Mouse (Mus musculus) liver, postnatal 0 days (tissue): ENCODE measurements around the gene Cdk18. TPM values are rescaled to one million over a fixed set of nuclear protein-coding genes. Genes with fewer than 3 reads are reported as not detected.

ENCODE experiments used
- ATAC-seq: fragments of 200-750 bp; cut with Nextera tagmentation; 2 replicates; pipeline ENCODE4 v1.8.0; 2017; ENCODE audit warnings: mild to moderate bottlenecking, moderate library complexity
- DNase-seq: peaks from one replicate; pipeline ENCODE4 v3.0.0-alpha.2; 2016
- H3K27ac ChIP-seq: fragments of 300-500 bp; sonication (generic); 2 replicates; pipeline ENCODE4 v1.5.1; 2014; ENCODE audit warnings: antibody characterized with exemption, moderate library complexity, mild to moderate bottlenecking, low read depth
- H3K27me3 ChIP-seq: fragments of 300-500 bp; sonication (generic); 2 replicates; pipeline ENCODE4 v1.6.1; 2014; ENCODE audit warnings: low read length, control low read depth, mixed read lengths; ENCODE audit not compliant: insufficient read depth
- H3K36me3 ChIP-seq: fragments of 300-500 bp; sonication (generic); replicated peaks from 2 replicates; pipeline ENCODE4 v1.6.1; 2014; ENCODE audit warnings: mild to moderate bottlenecking, control low read depth, low read length, moderate library complexity, mixed read lengths; ENCODE audit not compliant: insufficient read depth
- H3K4me1 ChIP-seq: fragments of 300-500 bp; sonication (generic); 2 replicates; pipeline ENCODE4 v1.6.1; 2014; ENCODE audit warnings: antibody characterized with exemption, mild to moderate bottlenecking, control low read depth; ENCODE audit not compliant: insufficient read depth
- H3K4me2 ChIP-seq: fragments of 300-500 bp; sonication (generic); 2 replicates; pipeline ENCODE4 v1.6.1; 2014; ENCODE audit warnings: low read depth, mild to moderate bottlenecking, low read length, moderate library complexity, mixed read lengths
- H3K4me3 ChIP-seq: fragments of 300-500 bp; sonication (generic); 2 replicates; pipeline ENCODE4 v1.5.1; 2014; ENCODE audit warnings: low read depth, low read length
- H3K9ac ChIP-seq: fragments of 300-500 bp; sonication (generic); replicated peaks from 2 replicates; pipeline ENCODE4 v1.6.1; 2014; ENCODE audit warnings: mild to moderate bottlenecking, moderate library complexity
- H3K9me3 ChIP-seq: fragments of 300-500 bp; sonication (generic); 2 replicates; pipeline ENCODE4 v1.6.1; 2016; ENCODE audit warnings: mild to moderate bottlenecking, control low read depth, low read length, mixed read lengths
- CTCF ChIP-seq: sonication (generic); IDR thresholded peaks from 2 replicates; pipeline ENCODE4 v1.5.1; 2016; ENCODE audit warnings: antibody characterized with exemption, low read depth
- EP300 ChIP-seq: IDR thresholded peaks from 2 replicates; pipeline ENCODE4 v1.6.1; 2016; ENCODE audit warnings: antibody characterized with exemption, low read depth, mild to moderate bottlenecking
- WGBS: fragments of 180-500 bp; shearing (Covaris S2); extraction: QIAGEN DNeasy Blood & Tissue Kit; methylation state at CpG from one replicate; pipeline ENCODE4 v1.1.7; 2014; ENCODE audit not compliant: insufficient replicate concordance; 5-methylcytosine and 5-hydroxymethylcytosine counted together
- polyA plus RNA-seq: library from polyadenylated mRNA; unstranded; fragments of >200 nt; fragmentation: Nextera tagmentation; extraction: Ambion mirVana; gene quantifications from 2 replicates; pipeline ENCODE4 v1.2.1, GENCODE M21; 2015

Cdk18 gene
- polyA plus RNA-seq, 1 experiment from 2014 or later, result 3.5 TPM

- ATAC-seq, result no peak
- H3K27me3 ChIP-seq, result no peaks in the 10 kb centered on the region
- peaks cover 7% of the 10 kb centered on the region for H3K4me1 ChIP-seq
- DNase-seq, result no peak
- TF ChIP-seq EP300, result no peak
- TF ChIP-seq CTCF, result no peak
- H3K4me3 ChIP-seq, result no peak overlapping the region
- H3K4me2 ChIP-seq, result no peak overlapping the region
- H3K9ac ChIP-seq, result no peak overlapping the region
- no peaks in the 10 kb centered on the region for H3K36me3 ChIP-seq
- 50% methylated on average over 2 of the region's 2 CpGs for WGBS
- no peaks in the 10 kb centered on the region for H3K9me3 ChIP-seq
- no peak overlapping the region for H3K27ac ChIP-seq
Observed at GRCm38 (mm10) chr1:132151908-132152307, 12.4 kb upstream of the Cdk18 start.

- no peak overlapping the region for H3K27ac ChIP-seq
- no peaks in the 10 kb centered on the region for H3K36me3 ChIP-seq
- no peak for TF ChIP-seq CTCF
- no peak for TF ChIP-seq EP300
- H3K4me1 ChIP-seq, result peaks cover 7% of the 10 kb centered on the region
- WGBS, result 73% methylated on average over 15 of the region's 15 CpGs
- H3K27me3 ChIP-seq, result no peaks in the 10 kb centered on the region
- no peak for ATAC-seq
- DNase-seq, result no peak
- H3K9me3 ChIP-seq, result no peaks in the 10 kb centered on the region
- no peak overlapping the region for H3K4me3 ChIP-seq
- no peak overlapping the region for H3K9ac ChIP-seq
- H3K4me2 ChIP-seq, result no peak overlapping the region
Observed at GRCm38 (mm10) chr1:132150817-132151601, 11.5 kb upstream of the Cdk18 start.

GRCm38 (mm10) chr1:132150171-132150570 is 10.7 kb upstream of the Cdk18 start:
- WGBS, result 55% methylated on average over 1 of the region's 1 CpGs
- no peaks in the 10 kb centered on the region for H3K9me3 ChIP-seq
- no peak for TF ChIP-seq CTCF
- TF ChIP-seq EP300, result no peak
- no peak overlapping the region for H3K9ac ChIP-seq
- H3K27me3 ChIP-seq, result no peaks in the 10 kb centered on the region
- H3K4me2 ChIP-seq, result no peak overlapping the region
- peak; percentile 81 for ATAC-seq
- H3K4me3 ChIP-seq, result no peak overlapping the region
- DNase-seq, result no peak
- no peaks in the 10 kb centered on the region for H3K36me3 ChIP-seq
- peaks cover 7% of the 10 kb centered on the region for H3K4me1 ChIP-seq
- H3K27ac ChIP-seq, result 0 out of 2 replicates have a peak overlapping the region, but pooled peaks have one; percentile 0

GRCm38 (mm10) chr1:132149410-132149809 is 9.9 kb upstream of the Cdk18 start:
- H3K9ac ChIP-seq, result no peak overlapping the region
- no peak overlapping the region for H3K27ac ChIP-seq
- H3K36me3 ChIP-seq, result no peaks in the 10 kb centered on the region
- H3K4me1 ChIP-seq, result peaks cover 7% of the 10 kb centered on the region
- H3K9me3 ChIP-seq, result no peaks in the 10 kb centered on the region
- no peak for DNase-seq
- no peak overlapping the region for H3K4me2 ChIP-seq
- ATAC-seq, result no peak
- WGBS, result 40% methylated on average over 2 of the region's 2 CpGs
- H3K4me3 ChIP-seq, result no peak overlapping the region
- H3K27me3 ChIP-seq, result no peaks in the 10 kb centered on the region
- TF ChIP-seq EP300 (no peak), CTCF (no peak)

GRCm38 (mm10) chr1:132145973-132146685 is 6.6 kb upstream of the Cdk18 start:
- Histone ChIP-seq H3K9ac (no peak overlapping the region), H3K36me3 (no peaks in the 10 kb centered on the region), H3K4me3 (no peak overlapping the region), H3K4me1 (peaks cover 4% of the 10 kb centered on the region), H3K27me3 (no peaks in the 10 kb centered on the region), H3K9me3 (no peaks in the 10 kb centered on the region), H3K27ac (no peak overlapping the region), H3K4me2 (no peak overlapping the region)
- DNase-seq (no peak), ATAC-seq (no peak)
- 76% methylated on average over 8 of the region's 8 CpGs for WGBS
- no peak for TF ChIP-seq EP300
- no peak for TF ChIP-seq CTCF

GRCm38 (mm10) chr1:132144837-132145236 is 5.4 kb upstream of the Cdk18 start:
- ATAC-seq (no peak), DNase-seq (no peak)
- no peak overlapping the region for H3K4me2 ChIP-seq
- no peak overlapping the region for H3K27ac ChIP-seq
- WGBS, result 74% methylated on average over 3 of the region's 3 CpGs
- H3K4me1 ChIP-seq, result peaks cover 3% of the 10 kb centered on the region
- no peak overlapping the region for H3K4me3 ChIP-seq
- H3K27me3 ChIP-seq, result no peaks in the 10 kb centered on the region; the same call in 1 of the 2 replicates
- no peak overlapping the region for H3K9ac ChIP-seq
- TF ChIP-seq CTCF (no peak), EP300 (no peak)
- H3K36me3 ChIP-seq, result no peaks in the 10 kb centered on the region
- no peaks in the 10 kb centered on the region for H3K9me3 ChIP-seq
